Mouse (Mus musculus): ENCODE measurements at regions not wholly inside any gene's neighbourhood (a gene's known extent, or its start where the extent isn't known, plus 50 kb on each side); places are given as distances from the start of the nearest gene placed in this dataset.
A peak's percentile ranks its signal among the peaks of the same experiment; 100 is the strongest.

- DNase-seq (ENCODE audit: low spot score), result no peak
Measured at GRCm38 (mm10) chr10:98703642-98704293, 210.4 kb upstream of the Atp2b1 start.

- no peak for DNase-seq (ENCODE audit: low spot score)
Measured at GRCm38 (mm10) chr10:98704559-98704958, 209.6 kb upstream of the Atp2b1 start.

- DNase-seq (ENCODE audit: low spot score), result no peak
Measured at GRCm38 (mm10) chr10:98717856-98718255, 196.3 kb upstream of the Atp2b1 start.

GRCm38 (mm10) chr10:98718706-98719105, 195.5 kb upstream of the Atp2b1 start:
- DNase-seq (ENCODE audit: low spot score), result peak; percentile 12

- DNase-seq (ENCODE audit: low spot score), result no peak
Measured at GRCm38 (mm10) chr10:98720256-98721005, 193.8 kb upstream of the Atp2b1 start.

- DNase-seq (ENCODE audit: low spot score), result no peak
Measured at GRCm38 (mm10) chr10:98725110-98725509, 189.1 kb upstream of the Atp2b1 start.

GRCm38 (mm10) chr10:98727130-98727529, 187.1 kb upstream of the Atp2b1 start:
- no peak for DNase-seq (ENCODE audit: low spot score)

GRCm38 (mm10) chr10:98728396-98729030, 185.7 kb upstream of the Atp2b1 start:
- DNase-seq (ENCODE audit: low spot score), result no peak

GRCm38 (mm10) chr10:98733950-98734585, 180.1 kb upstream of the Atp2b1 start:
- no peak for DNase-seq (ENCODE audit: low spot score)

GRCm38 (mm10) chr10:98740507-98741147, 173.6 kb upstream of the Atp2b1 start:
- no peak for DNase-seq (ENCODE audit: low spot score)

- DNase-seq (ENCODE audit: low spot score), result no peak
Measured at GRCm38 (mm10) chr10:98741398-98741797, 172.8 kb upstream of the Atp2b1 start.

- DNase-seq (ENCODE audit: low spot score), result no peak
Measured at GRCm38 (mm10) chr10:98742822-98743605, 171.2 kb upstream of the Atp2b1 start.

- DNase-seq (ENCODE audit: low spot score), result no peak
Measured at GRCm38 (mm10) chr10:98744246-98744645, 170.0 kb upstream of the Atp2b1 start.

GRCm38 (mm10) chr10:98744662-98745061, 169.5 kb upstream of the Atp2b1 start:
- DNase-seq (ENCODE audit: low spot score), result no peak

- DNase-seq (ENCODE audit: low spot score), result no peak
Measured at GRCm38 (mm10) chr10:98745409-98745808, 168.8 kb upstream of the Atp2b1 start.

GRCm38 (mm10) chr10:98745861-98746260, 168.3 kb upstream of the Atp2b1 start:
- DNase-seq (ENCODE audit: low spot score), result no peak

- DNase-seq (ENCODE audit: low spot score), result no peak
Measured at GRCm38 (mm10) chr10:98748856-98749583, 165.2 kb upstream of the Atp2b1 start.

GRCm38 (mm10) chr10:98749584-98749947, 164.6 kb upstream of the Atp2b1 start:
- DNase-seq (ENCODE audit: low spot score), result no peak

- DNase-seq (ENCODE audit: low spot score), result no peak
Measured at GRCm38 (mm10) chr10:98751376-98752058, 162.7 kb upstream of the Atp2b1 start.

GRCm38 (mm10) chr10:98761080-98761479, 153.1 kb upstream of the Atp2b1 start:
- DNase-seq (ENCODE audit: low spot score), result no peak

All from c-Kit-positive CD71-positive TER-119-positive erythroid progenitor cells, embryonic 14.5 days (primary cell).